Mouse (Mus musculus) 3134 (cell line): ENCODE measurements around the gene Exd2.

Experiments
- DNase-seq: peaks from one replicate; pipeline ENCODE4 v3.0.0-alpha.2; 2011; ENCODE audit warnings: low spot score; ENCODE audit not compliant: insufficient read length; ENCODE audit errors: extremely low read depth

Gene Exd2

DNA sequence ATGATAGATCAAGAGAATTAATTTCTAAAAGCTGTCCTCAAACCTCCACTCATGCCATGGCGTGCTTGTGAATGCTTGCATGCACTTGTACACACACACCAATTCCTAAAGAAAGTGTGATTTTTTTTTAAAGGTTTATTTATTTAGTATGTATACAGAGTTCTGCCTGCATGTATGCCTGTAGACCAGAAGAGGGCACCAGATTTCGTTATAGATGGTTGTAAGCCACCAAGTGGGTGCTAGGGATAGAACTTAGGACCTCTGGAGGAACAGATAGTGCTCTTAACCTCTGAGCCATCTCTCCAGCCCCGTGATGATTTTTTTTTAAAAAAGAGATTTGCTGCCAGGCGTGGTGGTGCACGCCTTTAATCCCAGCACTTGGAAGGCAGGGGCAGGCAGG, 30.4 kb downstream of the Exd2 start:
- no peak for DNase-seq

DNA sequence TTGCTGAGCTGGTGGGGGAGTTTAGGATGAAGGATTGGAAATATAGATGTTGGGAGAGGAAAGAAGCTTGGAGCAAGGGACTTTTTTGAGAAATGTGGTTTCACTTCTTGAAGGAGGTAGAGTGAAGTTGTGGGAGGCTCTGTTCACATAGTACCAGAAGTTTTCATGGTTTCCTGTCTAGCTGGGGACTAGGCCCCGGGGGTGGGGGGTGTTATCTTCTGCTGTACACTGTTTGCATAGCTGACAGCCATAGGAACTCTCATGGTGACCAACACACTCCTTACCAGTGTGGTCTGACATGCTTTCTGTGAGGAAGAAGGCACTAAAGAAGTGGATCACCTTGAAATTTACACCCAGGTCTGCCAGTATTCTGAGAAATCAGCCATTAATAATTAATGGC, 32.8 kb downstream of the Exd2 start:
- no peak for DNase-seq

DNA sequence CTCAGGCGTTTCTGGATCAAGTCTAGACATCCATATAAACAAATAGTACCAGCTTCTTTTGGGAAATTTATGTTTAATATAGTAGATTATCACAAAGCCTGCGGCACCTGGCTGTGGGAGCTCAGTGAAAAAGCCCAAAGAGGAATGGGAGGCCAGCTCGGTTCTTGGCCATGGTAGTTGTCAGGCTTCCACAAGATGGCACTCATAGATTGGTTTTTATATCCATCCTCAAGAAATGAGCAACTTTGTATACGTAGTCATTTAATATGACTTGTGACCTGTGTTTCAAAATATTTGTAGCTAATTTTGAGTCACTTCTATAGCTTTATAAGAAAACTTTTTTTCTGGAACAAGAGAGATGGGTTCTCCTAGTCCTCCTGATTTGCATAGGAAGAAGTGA, 35.5 kb downstream of the Exd2 start:
- no peak for DNase-seq

DNA sequence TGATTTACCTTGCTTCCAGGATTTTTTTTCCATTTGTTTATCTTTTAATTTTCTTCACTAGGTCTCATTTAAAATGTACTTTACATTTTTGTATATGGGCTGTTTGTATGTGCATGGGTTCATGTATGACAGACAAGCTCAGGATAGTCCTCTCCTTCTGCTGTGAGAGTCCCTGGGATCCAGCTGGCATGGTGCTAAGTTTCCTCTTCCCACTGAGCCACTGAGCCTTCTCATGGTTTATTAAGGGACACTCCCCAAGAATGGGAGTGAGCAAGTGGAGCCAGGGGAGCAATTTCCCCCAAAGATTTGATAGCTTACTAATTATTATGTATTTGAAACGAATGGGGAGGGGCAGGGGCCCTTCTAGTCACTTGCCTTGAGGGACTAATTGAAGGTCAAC, 37.6 kb downstream of the Exd2 start:
- no peak for DNase-seq

DNA sequence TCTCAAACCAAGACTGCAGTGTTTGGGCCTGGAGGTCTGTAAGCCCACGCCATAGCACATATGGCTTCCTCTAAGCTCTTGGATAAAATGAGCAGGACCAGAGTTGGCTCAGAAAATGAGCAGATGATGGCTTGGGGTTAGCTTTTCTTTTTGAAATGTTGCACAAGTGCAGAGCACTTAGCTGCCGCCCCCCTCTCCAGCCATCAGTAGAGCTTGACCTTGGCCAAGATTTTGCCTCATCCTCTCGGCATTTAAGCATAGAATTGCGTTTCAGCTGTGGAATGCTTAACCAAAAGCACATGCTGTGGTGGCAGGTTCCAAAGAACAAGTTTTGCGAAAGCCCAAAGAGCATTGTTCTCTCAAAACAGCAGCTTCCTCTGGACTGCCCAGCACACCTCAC, 41.8 kb downstream of the Exd2 start:
- no peak for DNase-seq

DNA sequence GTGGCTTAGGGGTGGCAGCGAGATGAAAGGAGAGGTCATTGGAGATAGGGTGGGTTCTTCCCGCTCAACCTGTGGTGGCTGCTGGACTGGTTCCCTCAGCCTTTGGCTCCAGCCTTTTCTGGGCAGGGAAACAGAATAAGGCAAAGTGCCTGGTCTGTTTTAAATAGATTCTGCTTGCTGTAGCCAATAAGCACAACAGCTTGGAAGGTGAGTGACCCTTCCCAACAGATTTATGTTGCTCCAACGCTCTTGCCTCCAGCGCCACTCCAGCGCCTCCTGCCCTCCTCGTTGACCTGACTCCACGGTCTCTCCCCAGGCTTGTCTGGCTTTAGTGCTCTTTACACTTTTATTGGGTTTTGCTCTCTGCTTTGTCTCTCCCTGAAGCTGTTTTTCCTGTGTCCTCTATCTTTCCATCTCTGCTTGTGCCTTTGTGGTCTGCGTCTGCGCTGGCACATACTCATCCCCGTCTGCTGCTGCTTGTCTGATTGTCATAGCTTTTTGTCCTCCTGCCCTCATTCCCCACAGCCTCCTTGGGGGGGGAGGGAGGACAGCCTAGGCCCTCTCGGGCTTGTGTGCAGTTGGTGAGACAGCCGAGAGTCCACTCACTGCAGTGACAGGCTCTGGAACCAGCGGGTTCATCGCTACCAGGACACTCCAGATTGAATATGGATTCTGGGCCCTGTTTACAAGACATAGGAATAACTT, 44.3 kb downstream of the Exd2 start:
- DNase-seq: no peak

DNA sequence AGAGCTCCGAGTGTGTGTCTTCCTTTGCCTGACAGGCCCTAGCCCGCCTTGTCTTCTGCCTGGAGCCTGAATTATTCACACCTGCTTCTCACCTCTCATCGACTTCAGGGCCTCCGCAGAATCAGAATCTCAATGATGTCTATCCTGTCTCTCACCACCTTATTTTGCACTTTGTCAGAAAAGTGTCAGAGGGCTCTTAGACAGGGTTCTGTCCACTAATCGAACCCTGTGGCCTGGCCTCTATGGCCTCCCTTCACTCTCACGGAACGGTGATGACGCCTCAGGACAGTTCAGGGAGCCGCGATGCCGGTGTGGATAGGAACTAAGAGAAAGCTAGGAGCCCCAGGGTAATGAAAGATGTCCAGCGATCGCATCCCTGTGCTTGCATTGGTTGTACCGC, 55.1 kb downstream of the Exd2 start, which contains the start of gene Galnt16:
Gene Galnt16 (plus strand): TSS at position 301 of the 400 bp plus-strand sequence.
- no peak for DNase-seq

DNA sequence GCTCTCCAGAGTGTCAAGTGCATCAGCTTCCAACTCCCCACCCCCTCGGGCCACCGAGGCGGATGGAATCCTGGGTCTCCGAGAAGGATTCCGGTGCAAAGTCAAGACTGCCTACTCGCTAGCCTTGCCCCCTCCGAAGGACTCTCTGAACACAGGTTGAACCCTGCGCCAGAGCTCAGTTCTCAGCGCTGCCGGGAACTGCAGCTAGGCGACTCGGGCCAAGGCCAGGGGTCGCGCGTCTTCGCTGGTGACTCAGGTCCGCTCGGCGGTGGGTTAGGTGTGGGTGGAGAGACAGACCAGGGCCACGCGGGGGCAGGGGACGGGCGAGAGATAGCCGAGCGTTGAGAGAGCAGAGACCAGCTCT, 55.5 kb downstream of the Exd2 start:
- no peak for DNase-seq

DNA sequence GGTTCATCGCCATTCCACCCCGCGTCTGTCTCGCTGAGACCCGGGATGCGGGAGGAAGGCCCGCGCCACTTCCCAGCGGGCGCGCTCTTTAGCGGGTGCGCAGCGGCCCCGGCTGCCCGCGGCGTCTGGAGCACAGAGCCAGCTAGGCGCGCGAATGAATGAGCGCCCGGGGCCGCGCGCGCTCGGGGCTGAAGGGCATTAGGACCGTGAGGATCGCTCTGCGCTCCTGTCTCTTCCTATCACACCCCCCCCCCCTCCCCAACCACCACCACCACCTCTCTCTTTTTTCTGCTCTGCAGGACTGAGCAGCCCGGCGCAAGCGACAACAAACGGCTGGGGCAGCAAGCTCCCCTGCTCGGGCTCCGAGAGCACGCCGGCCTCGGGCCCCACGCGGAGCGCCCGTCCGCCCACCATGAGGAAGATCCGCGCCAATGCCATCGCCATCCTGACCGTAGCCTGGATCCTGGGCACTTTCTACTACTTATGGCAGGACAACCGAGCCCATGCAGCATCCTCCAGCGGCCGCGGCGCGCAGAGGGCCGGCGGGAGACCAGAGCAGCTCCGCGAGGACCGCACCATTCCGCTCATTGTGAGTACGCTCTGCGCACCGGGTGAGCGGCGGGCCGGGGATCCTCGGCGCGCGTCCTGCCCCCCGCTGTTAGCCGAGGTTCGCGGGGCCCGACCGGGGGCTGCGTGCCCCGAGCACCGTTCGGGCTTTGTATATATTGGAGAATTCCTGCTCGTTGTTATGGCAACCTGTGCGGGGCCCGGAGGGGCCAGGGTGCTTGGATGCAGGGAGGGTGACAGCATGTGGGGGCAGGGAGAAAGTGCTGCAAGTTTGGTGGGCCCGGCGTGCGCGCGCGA, 56.1 kb downstream of the Exd2 start:
- DNase-seq: no peak

DNA sequence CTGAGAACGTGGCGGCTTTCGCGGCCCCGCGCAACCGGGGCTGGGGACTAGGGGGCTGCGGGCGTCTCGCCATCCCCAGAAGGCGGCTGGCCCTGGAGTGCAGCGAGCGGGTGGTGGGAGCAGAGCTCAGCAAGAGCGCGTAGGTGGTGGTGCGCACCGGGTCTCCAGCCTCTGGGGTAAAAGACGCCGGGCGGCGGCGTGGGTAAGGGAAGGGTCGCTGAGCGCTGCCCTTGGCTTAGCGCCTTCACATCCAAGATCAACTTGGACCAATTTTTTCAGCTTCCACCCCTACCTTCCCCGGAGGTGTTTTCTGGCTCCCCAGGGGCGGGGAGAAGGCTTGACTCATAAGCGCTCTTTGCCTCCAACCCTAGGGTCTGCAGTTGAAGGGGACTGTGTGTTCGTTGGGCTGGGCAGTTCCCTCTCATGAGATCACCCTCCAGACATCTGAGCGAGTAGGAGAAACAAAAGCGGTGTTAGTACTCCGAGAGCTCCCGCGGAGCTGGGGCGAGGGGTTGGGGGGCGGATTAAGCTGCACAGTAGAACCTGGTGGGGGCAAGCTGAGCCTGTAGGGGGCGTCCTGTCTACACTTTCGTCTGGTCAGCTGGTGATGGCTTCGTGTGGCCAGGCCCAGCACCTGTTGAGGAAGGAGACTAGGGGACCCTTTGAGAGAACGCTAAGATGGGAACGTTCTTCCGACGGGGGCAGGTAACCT, 56.9 kb downstream of the Exd2 start:
- DNase-seq: no peak

DNA sequence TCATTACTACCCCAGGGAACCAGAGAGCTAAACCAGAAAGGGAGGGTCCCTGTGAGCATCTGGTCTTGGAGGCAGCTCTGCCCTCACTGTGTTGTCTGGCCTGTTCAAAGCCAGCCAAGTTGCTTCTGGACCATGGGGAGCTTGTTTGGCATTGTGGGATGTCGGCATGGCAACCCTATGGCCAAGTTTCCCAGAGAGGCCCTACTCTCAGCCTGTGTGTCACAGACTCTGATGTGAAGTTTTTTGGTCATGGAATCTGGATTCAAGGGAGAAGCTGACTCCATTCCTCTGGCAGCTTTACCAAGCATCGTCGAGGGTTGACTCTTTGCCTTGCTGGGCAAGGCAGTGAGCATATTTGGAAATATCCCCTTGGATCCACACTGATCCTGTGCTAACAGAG, 59.1 kb downstream of the Exd2 start:
- DNase-seq: no peak

DNA sequence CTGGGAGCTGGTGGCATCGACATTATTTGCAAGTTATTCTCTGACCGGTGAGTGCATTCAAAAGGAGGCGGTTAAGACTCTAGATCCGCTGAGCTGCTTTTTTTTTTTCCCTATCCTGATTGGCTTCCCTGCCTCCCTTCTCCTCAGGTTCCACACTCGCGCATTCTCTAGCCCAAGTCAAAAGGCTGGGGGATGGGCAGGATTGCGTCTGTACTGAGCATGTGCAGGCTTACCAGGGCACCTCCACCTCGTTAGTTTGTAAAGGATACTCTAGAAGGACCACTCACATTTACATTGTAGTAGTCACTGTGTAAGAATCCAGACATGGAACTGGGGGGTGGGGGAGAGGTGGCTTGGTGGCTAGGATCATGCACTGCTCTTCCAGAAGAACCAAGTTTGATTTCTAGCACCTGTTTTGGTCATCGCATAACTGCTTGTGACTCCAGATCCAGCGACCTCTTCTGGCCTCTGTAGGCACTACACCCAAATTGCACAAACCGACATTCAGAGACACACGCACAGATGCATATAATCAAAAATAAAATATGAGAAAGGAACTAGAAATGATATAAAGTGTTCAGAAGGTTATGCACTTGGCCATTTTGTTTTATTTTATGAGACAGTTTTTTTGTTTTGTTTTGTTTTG, 61.5 kb downstream of the Exd2 start:
- no peak for DNase-seq

DNA sequence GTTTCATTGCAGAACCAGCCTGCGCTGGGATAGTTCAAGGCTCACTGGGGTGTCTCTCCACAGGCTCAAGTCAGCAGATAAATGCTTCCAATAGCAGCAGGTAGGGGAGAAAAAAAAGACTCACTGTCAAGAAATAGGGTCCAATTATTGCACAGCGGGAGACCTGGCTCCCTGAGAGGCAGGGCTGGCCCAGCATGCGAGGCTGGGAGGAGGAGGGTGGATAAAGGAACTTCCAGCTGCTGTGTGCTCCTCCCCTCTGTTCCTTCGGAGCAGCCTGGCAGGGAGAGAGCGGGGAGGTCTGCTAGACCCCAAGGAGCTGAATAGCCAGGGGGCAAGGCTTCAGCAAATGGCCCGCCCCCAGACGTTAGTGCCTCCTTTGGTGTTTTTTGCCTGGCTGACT, 62.6 kb downstream of the Exd2 start:
- no peak for DNase-seq

DNA sequence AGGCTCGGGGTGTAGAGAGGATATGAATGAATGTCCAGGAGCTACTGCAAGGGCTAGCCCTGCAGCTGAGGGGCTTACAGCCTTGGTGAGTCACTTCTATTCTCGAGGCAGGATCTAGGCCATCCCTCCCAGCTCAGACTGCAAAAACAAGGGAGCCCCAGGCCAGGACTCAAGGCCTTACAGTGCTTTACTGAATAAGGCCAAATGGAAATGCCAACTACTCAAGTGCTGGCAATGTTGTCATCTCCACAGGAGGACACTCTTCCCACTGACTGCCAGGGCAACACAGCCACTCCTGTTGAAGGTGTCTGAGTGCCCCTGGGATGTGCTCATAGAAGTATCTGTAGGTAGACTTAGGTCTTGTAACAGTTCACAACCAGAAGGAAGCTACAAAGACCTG, 63.6 kb downstream of the Exd2 start:
- DNase-seq: no peak

DNA sequence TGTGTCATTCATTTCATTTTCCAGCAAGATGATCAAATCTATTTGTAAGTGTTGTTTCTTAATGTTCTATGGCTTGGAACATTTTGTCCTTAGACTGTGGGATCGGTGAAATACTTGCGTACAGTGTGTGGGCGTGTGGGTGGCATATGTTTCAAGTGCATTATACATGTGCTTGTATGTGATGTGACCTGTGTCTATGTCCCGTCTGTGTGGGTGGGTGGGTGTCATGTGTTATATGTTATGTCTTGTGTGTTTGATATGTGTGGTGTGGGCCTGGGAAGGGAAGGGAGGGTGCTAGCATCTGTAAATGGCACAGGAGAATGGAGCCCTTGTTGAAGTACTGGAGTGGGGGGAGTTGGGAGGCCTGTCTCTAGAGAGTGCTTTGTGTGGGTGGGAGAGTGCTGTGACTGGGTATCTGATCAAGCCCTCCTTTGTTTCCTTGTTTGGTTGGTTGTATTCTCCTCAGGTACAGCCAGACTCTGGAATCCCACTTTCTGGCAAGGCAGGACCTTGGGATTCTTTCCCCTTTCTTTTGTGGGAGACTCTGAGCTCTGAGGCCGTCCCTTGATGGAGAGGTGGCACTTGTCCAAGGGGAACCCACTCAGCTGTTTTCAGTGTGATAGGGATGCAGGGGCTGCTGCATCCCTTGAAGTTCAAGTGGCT, 65.0 kb downstream of the Exd2 start:
- no peak for DNase-seq

DNA sequence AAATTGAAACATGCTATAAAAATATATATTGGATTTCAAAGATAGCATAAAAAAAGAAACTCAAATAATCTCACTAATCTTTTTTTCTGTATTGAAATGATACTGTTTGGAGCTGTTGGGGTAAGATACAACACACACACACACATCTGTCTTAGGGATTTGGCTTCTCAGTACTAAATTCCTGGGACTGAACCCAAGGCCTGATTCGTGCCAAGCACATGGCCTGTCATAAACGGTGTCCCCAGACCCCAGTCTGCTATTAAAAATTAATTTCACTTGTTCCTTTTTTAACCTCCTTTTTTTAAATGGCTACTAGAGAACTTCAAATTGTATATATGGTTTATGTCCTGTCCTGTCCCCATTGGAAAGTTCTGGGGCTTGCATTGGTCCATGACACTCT, 67.2 kb downstream of the Exd2 start:
- DNase-seq: no peak

DNA sequence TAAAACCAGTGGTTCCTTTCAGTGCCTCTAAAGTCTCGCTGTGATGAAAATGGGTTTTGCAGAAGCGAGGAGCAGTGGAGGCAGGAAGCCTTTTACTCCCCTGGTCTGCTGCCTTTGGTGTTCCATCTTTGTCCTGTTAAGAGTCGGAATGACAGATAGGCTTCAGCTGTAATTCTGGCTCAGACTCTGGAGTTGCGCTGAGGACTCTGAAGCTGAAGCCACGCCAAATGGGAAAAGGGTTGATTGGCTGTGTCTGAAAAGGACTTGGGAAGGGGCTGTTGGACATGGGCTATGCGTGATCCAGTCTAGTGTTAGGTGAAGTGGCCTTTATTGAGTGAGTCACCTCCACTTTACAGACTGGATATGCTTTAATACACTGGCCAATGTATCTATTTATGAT, 67.7 kb downstream of the Exd2 start:
- no peak for DNase-seq

DNA sequence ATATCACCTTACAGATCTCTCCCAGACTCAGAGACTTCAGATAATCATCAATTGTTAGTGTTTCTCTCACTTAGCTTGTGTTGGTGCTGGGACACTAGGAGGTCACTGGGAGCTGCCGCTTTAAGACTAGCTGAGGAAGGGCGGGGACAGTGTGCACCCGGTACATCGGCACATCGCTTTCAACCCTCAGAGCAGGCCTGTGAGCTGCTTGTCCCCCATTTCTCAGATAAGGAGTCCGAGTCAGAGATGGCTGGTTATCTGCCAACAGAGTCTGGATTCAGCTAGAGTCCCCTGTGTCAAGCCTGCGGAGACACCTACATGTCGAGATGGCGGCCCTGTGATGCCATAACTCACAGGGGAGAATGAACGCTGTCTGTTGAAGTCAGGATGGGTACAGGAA, 68.7 kb downstream of the Exd2 start:
- DNase-seq: no peak

DNA sequence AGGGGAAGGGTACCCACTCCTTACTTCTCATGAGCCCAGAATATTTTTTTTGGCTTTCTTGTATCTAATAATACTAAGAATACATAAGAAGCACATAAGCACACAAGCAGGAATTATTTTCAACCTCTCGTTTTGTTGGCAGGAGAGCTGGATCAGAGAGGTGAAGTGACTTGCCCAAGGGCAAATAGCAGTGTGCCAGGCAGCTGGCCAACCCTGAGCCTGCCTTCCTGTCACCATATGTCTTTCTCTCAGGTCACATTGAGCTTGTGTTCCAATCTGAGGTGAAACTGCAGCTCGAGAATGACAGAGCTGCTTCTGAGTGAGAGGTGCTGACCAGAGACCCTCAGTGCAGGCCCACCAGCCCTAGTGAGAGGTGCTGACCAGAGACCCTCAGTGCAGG, 71.0 kb downstream of the Exd2 start:
- no peak for DNase-seq

DNA sequence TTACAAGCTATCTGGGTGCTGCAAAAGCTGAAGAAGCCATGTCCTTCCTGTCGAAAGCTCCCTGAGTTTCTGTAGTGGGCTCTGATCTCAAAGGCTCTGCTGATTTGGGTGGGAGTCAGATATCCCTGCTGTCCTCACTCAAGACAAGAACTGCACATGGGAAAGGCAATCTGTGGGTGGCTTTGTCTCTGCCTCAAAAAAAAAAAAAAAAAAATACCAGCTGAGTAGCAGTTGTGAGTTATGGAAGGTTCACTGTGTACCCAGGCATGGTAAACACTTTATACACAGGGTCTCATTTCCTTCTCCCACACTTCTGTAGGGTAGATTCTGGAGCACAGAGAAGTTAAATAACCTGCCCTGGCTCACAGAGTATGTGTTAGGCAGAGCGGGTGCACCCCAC, 74.4 kb downstream of the Exd2 start:
- DNase-seq: no peak

DNA sequence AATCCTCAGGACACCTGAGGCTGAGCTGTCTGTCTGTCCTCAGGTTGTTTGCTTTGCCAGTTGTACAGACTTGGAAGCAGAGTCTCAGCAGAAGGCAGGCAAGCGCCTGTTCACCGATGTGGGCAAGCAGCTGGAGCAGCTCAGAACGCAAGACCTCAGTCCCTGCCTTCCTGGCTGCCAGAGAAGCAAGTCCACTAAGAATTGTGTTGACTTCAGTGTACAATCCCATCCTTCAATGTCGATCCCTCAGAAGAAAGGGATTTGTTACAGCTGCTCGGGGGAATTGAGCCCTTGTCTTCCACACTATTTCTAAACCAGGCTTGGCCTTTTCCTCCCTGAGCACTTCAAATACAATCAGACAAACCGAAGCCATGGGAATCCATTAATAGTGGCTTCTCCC, 75.4 kb downstream of the Exd2 start:
- DNase-seq: no peak
